Mouse (Mus musculus): ENCODE results near the gene Faah. TPM values are rescaled to one million over a fixed set of nuclear protein-coding genes. Genes with fewer than 3 reads are reported as not detected.

Gene Faah
- total RNA-seq, 1 experiment from 2014 or later, result 9.9 TPM

GRCm38 (mm10) chr4:115952758-115953157 is 65.0 kb downstream of the Faah start:
- peak; percentile 66 for DNase-seq

DNA sequence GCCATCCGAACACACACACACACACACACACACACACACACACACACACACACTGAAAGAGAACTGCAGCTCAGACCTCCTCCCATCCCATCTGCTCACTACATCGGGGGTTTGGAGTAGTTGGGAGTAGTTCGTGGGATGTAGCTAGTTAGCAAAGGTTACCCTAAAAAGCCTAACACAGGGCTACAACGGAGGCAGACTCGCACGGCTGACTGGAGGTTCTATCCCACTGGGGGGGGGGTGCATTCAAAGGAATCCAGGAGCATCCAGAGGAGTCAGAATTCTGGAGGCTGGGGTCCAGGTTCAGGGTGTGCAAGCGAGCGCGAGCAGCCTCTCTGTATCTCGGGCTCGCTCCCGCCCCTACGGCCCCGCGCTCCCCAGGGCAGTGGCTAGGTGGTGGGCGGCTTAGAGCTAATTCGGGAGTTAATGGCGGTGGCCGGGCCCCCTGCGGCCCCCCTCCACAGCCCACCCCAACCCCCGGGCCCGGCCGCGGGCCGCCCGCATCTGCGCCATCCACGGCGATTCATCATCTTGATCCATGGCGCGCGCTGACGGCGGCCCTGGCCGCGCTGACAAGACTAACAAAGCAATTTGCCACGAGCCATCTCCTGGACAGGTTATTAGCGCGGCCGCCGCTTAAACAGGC is 73.9 kb downstream of the Faah start:
- DNase-seq, result no peak

DNA sequence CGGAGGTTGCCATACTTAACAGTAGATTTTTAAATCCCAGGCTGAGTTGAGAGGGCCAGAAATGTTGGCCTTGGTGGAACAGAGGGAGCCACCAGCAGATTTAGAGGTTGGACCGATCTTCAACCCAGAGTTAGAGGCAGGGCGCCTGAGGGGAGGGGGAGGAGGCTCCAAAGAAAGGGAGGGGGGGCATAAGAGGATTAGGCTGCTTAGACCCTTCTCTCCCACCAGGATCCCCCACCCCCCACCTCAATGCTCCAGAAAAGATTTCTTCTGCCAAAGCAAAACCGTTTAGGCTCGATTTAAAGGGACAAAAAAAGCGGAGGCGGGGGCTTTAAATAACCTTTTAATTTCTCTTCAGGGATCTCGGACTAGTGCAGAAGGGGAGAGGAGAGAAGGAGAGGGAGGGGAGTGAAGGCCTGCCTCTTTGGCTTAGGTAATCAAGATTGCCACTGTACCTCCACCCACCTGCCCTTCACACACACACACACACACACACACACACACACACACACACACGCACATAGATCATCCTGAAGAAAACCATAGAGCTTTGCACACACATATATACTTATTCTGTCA is 76.4 kb downstream of the Faah start:
- DNase-seq, result no peak

GRCm38 (mm10) chr4:115940681-115941080 is 77.0 kb downstream of the Faah start:
- DNase-seq, result no peak

GRCm38 (mm10) chr4:115939295-115940102 is 78.2 kb downstream of the Faah start, which contains the start of gene Dmbx1:
Gene Dmbx1, minus strand, starts transcription at chr4:115939926.
- DNase-seq, result peak; percentile 44

DNA sequence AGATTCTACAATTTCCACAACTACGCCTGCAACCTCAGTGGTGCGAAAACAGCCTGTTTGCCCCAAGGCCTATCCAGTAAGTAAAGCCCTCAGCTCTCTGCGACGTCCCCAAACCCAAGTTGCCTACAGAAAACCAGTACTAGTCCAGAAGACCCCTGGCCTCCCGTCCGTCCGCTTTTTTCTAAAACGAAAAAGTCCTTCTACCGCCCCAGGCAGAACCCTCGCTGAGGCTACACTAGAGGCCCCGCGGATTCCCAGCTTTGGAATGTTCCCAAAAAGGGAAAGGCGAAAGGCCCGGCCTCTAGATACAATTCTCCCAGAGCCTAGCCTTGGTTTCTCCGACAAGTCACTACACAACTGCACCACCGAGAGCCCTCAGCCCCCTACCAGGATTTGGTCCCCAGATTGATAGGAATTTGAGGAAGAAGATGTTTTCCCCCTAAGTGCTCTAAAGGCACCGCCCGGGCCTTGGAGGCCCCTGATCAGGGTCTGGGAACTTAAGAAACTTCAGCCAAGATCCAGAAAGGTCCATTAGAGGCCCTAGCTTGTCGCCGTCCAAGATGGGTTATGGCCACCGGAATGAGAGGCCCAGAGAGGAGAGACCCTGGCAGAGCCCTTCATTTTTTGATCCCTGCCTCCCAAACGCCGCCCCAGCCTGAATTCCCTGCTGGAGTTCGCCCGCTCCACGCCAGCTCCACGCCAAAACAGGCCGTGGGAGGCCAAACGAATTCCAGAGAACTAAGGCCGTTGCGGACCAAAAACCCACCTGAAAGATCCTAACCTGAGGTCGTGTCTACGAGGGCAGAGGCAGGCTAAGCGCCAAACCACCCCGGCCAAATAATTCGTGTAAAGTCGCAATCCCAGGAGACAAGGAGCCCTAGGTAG is 79.2 kb downstream of the Faah start:
- DNase-seq, result no peak

GRCm38 (mm10) chr4:115937061-115937976 is 80.4 kb downstream of the Faah start:
- DNase-seq, result no peak

GRCm38 (mm10) chr4:115936646-115937045 is 81.1 kb downstream of the Faah start:
- DNase-seq, result peak; percentile 29

DNA sequence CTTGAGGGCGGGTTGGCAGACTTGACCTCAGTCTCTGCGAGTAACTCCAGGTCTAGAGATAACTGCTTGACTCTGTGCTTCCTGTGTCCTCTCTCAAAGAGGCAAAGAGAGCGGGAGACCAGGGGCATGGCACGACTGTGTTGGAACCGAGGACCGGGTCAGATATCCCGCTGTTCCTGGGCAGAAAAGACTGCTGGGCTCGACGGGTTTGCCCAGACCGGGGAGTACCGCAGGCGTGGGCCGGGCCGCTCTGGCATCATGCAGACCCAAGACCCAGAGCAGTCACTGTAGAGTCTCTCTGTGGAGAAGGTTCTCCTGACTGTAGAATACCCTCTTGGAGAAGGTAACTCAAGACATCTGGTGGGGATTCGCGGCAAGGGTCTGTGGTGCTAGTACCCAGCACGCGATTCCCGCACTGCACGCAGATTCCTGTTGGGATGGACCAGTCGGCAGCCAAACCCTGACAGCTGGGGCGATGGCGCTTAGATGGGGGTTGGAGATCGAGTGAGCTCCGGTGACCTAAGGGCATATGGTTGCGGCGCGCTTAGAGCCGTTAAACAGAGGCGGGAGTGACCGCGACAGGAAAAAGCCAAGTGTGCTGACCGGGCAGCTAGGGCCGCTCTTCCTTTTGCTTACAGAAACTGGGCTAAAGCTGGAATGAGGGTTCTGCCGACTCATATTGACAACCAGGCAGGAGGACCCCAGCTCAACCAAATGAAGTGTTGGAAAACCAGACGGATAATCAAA is 81.7 kb downstream of the Faah start:
- no peak for DNase-seq

GRCm38 (mm10) chr4:115931556-115932088 is 86.1 kb downstream of the Faah start:
- no peak for DNase-seq

GRCm38 (mm10) chr4:115927637-115928036 is 90.1 kb downstream of the Faah start:
- DNase-seq, result no peak

DNA sequence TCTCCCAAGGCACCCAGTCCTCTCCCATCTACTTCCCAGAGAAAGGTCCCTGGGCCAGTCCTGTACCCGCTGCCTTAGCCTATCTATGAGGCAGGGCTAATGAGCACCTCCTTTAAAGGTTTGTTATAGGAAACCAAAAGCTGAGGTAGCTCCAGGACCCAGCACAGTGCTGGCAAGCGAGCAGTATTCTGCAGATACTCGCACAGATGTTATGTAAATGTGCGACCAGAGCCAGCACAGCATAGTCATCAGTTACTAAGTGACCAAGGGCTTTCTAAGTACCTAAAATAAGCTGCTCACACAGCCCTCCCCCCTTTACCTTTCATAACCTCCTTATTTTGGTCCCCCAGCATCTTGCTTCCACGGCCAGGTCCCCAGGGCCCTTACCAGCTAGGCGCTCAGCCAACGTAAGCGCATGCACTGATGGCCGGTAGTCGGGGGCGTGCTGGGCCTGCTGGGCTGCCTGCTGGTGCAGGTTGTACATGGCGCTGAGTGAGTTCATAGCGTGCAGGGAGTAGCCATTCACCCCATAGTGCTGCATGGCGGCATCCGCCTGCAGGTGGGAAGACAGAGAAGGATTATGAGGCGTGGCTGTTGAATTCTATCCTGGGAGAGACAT is 94.4 kb downstream of the Faah start:
- DNase-seq, result no peak

DNA sequence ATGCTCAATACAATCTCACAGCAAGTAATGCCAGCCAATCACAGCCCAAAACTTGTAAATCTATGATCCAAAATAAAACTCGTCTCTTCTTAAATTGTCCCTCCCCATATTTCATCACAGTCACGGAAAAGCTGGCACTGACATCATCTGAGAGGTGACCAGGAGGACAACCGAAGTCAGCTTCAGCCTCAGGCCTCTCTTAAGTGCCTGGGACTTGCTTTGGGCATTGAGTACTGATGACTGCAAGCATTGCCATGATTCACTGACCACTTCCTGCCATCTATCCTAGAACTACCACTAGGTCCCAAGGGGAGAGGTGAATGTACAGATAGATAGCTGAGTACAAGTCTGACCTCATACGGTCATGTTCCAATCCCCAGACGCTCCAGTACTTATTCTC is 95.0 kb downstream of the Faah start:
- DNase-seq, result no peak

DNA sequence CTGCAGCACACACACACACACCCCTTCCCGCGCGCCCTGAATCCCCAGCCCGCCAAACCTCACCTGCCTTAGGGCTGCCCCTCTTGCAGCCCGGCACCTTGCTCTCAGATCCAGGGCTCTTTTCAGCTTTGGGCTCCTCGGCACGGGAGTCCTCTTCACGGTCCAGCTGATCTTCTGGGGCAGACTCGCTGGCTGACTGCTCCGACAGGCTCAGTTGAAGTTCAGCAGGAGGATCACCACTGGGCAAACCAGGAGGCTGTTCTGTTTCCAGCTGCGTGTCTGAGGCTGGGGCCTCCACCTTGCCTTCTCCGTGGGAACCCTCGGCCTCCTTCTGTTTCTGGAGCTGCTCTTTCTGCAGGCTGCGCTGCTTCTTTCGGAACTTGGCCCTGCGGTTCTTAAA is 97.8 kb downstream of the Faah start:
- no peak for DNase-seq

Other genes with a start within 250 kb of the Faah start
- gene Tex38, start 236.9 kb downstream of the Faah start, total RNA-seq (2021), result 1.2 and 2.3 TPM in 2 replicates
- gene Atpaf1, start 233.1 kb downstream of the Faah start, total RNA-seq (2021), result 42.6 and 46.2 TPM in 2 replicates
- gene Mob3c, start 189.8 kb downstream of the Faah start, total RNA-seq (2021), result 10.2 and 12.4 TPM in 2 replicates
- 29.3 and 42.4 TPM in 2 replicates for gene Mknk1, start 178.7 kb downstream of the Faah start, total RNA-seq (2021)
- gene Kncn, start 133.5 kb downstream of the Faah start, total RNA-seq (2021), result not detected in 2 replicates
- gene 6430628N08Rik, start 127.3 kb downstream of the Faah start, total RNA-seq (2021), result not detected in 2 replicates
- gene Dmbx1, start 78.0 kb downstream of the Faah start, total RNA-seq (2021), result not detected in 2 replicates
- gene Nsun4, start 36.0 kb upstream of the Faah start, total RNA-seq (2021), result 23.8 and 25.3 TPM in 2 replicates
- 944 and 957 TPM in 2 replicates for gene Uqcrh, start 57.1 kb upstream of the Faah start, total RNA-seq (2021)
- gene Lrrc41, start 57.3 kb upstream of the Faah start, total RNA-seq (2021), result 61.8 and 67.4 TPM in 2 replicates
- 4.5 and 5.2 TPM in 2 replicates for gene Rad54l, start 105.8 kb upstream of the Faah start, total RNA-seq (2021)
- gene Pomgnt1, start 105.9 kb upstream of the Faah start, total RNA-seq (2021), result 65.8 and 75.2 TPM in 2 replicates
- 12.4 and 18.1 TPM in 2 replicates for gene Lurap1, start 133.4 kb upstream of the Faah start, total RNA-seq (2021)
- not detected in 2 replicates for gene Tspan1, start 149.7 kb upstream of the Faah start, total RNA-seq (2021)
- not detected in 2 replicates for gene 1700042G07Rik, start 155.4 kb upstream of the Faah start, total RNA-seq (2021)
- gene Gm49337, start 155.5 kb upstream of the Faah start, total RNA-seq (2021), result not detected in 2 replicates
- 15.1 and 18.9 TPM in 2 replicates for gene Pik3r3, start 203.7 kb upstream of the Faah start, total RNA-seq (2021)

All from adrenal gland, postnatal 14 days (tissue).